Mouse (Mus musculus) thymus, postnatal 25 days (tissue): ENCODE results near the gene Hsd17b2.

Experiments used
- DNase-seq: peaks from one replicate; pipeline ENCODE4 v3.0.0; 2022

Gene Hsd17b2

GRCm38 (mm10) chr8:117775626-117776025, 73.9 kb downstream of the Hsd17b2 start:
- no peak for DNase-seq

- no peak for DNase-seq
These were observed 74.4 kb downstream of the Hsd17b2 start for GRCm38 (mm10) chr8:117776075-117776474.

GRCm38 (mm10) chr8:117778531-117779322, 77.0 kb downstream of the Hsd17b2 start:
- DNase-seq = no peak

GRCm38 (mm10) chr8:117779344-117779743, 77.6 kb downstream of the Hsd17b2 start:
- DNase-seq = no peak

GRCm38 (mm10) chr8:117781375-117782129, 79.8 kb downstream of the Hsd17b2 start:
- DNase-seq = no peak

- no peak for DNase-seq
These were observed 81.3 kb downstream of the Hsd17b2 start for GRCm38 (mm10) chr8:117783021-117783420.

GRCm38 (mm10) chr8:117786428-117786827, 84.7 kb downstream of the Hsd17b2 start:
- DNase-seq = no peak

GRCm38 (mm10) chr8:117792616-117793144, 91.0 kb downstream of the Hsd17b2 start:
- DNase-seq = no peak

- no peak for DNase-seq
These were observed 92.9 kb downstream of the Hsd17b2 start for GRCm38 (mm10) chr8:117794581-117794980.

- no peak for DNase-seq
These were observed 94.8 kb downstream of the Hsd17b2 start for GRCm38 (mm10) chr8:117796464-117796863.

GRCm38 (mm10) chr8:117798066-117798465, 96.4 kb downstream of the Hsd17b2 start:
- no peak for DNase-seq

- DNase-seq = peak; percentile 95
These were observed 100.0 kb downstream of the Hsd17b2 start, which contains the start of gene Mphosph6 for GRCm38 (mm10) chr8:117801443-117802298. Gene Mphosph6 (minus strand): TSS chr8:117801943.

GRCm38 (mm10) chr8:117802299-117802689, 100.6 kb downstream of the Hsd17b2 start:
- no peak for DNase-seq

GRCm38 (mm10) chr8:117805419-117805818, 103.7 kb downstream of the Hsd17b2 start:
- no peak for DNase-seq
